Mouse (Mus musculus): ENCODE data around the gene Tpm1. TPM values are rescaled to one million over a fixed set of nuclear protein-coding genes. Genes with fewer than 3 reads are reported as not detected.

Tpm1 gene
- total RNA-seq, 2 experiments from 2014 or later = 147 to 152 TPM

GRCm38 (mm10) chr9:66991021-66991749, 58.0 kb downstream of the Tpm1 start:
- no peak for DNase-seq
- intact Hi-C loops (cut with DNase I) = no loop called here

- intact Hi-C loops (cut with DNase I) = no loop called here
- no peak for DNase-seq
Observed at GRCm38 (mm10) chr9:66990046-66990445, 59.2 kb downstream of the Tpm1 start.

- intact Hi-C loops (cut with DNase I) = no loop called here
- no peak for DNase-seq
Observed at GRCm38 (mm10) chr9:66989581-66989980, 59.6 kb downstream of the Tpm1 start.

GRCm38 (mm10) chr9:66988888-66989414, 60.3 kb downstream of the Tpm1 start:
- DNase-seq = peak; percentile 13
- intact Hi-C loops (cut with DNase I) = no loop called here

- intact Hi-C loops (cut with DNase I) = no loop called here
- no peak for DNase-seq
Observed at GRCm38 (mm10) chr9:66988198-66988887, 60.9 kb downstream of the Tpm1 start.

GRCm38 (mm10) chr9:66985377-66985776, 63.8 kb downstream of the Tpm1 start:
- intact Hi-C loops (cut with DNase I) = no loop called here
- no peak for DNase-seq

- DNase-seq = no peak
- intact Hi-C loops (cut with DNase I) = no loop called here
Observed at GRCm38 (mm10) chr9:66982085-66982484, 67.1 kb downstream of the Tpm1 start.

- intact Hi-C loops (cut with DNase I) = no loop called here
Observed at GRCm38 (mm10) chr9:66980458-66980857, 68.7 kb downstream of the Tpm1 start.

GRCm38 (mm10) chr9:66978468-66978867, 70.7 kb downstream of the Tpm1 start:
- intact Hi-C loops (cut with DNase I) = loop anchor here (10.0 kb wide), 1 partner anchor 464 kb away; the partner anchor contains the start of gene Fbxl22
- DNase-seq = no peak

More at GRCm38 (mm10) chr9:66980458-66980857, 68.7 kb downstream of the Tpm1 start:
- peak; percentile 69 for DNase-seq

GRCm38 (mm10) chr9:66977982-66978381, 71.2 kb downstream of the Tpm1 start:
- no peak for DNase-seq
- intact Hi-C loops (cut with DNase I) = loop anchor here (10.0 kb wide), 1 partner anchor 463 kb away; the partner anchor contains the start of gene Fbxl22

- intact Hi-C loops (cut with DNase I) = loop anchor here (10.0 kb wide), 1 partner anchor 462 kb away; the partner anchor contains the start of gene Fbxl22
- DNase-seq = no peak
Observed at GRCm38 (mm10) chr9:66977121-66977520, 72.1 kb downstream of the Tpm1 start.

GRCm38 (mm10) chr9:66975239-66975645, 74.0 kb downstream of the Tpm1 start, which contains the start of gene Lactb:
Gene Lactb (minus strand): TSS chr9:66975484.
- intact Hi-C loops (cut with DNase I) = loop anchor here (10.0 kb wide), 1 partner anchor 460 kb away; the partner anchor contains the start of gene Fbxl22
- peak; percentile 97 for DNase-seq

- intact Hi-C loops (cut with DNase I) = loop anchor here (10.0 kb wide), 1 partner anchor 460 kb away; the partner anchor contains the start of gene Fbxl22
- DNase-seq = peak; percentile 79
Observed at GRCm38 (mm10) chr9:66974721-66975225, 74.4 kb downstream of the Tpm1 start.

Other genes starting within 250 kb of the Tpm1 start
- 1 to 10 TPM; 4.6 to 4.8 TPM for gene Aph1c, start 214.7 kb downstream of the Tpm1 start, total RNA-seq (2021)
- 10 to 100 TPM; 27.5 to 30.0 TPM for gene Rab8b, start 129.7 kb downstream of the Tpm1 start, total RNA-seq (2021)
- gene Rps27l, start 103.3 kb downstream of the Tpm1 start, total RNA-seq (2021) = 10 to 100 TPM; 59.1 to 67.5 TPM
- gene Lactb, start 73.9 kb downstream of the Tpm1 start, total RNA-seq (2021) = 10 to 100 TPM; 15.9 to 19.4 TPM